Mouse (Mus musculus) G1E (cell line): ENCODE data around the gene Dnah8.

Experiments used
- CTCF ChIP-seq: IDR thresholded peaks from 2 replicates; pipeline ENCODE4 v1.5.1; 2012; ENCODE audit warnings: low read depth, low read length, inconsistent platforms, mixed read lengths
- GATA1 ChIP-seq: IDR thresholded peaks from 2 replicates; pipeline ENCODE4 v1.6.1; 2012; ENCODE audit warnings: borderline replicate concordance, low read length, inconsistent platforms, mixed read lengths
- TAL1 ChIP-seq: conservative IDR thresholded peaks from 2 replicates; pipeline ENCODE4 v1.6.1; 2012; ENCODE audit warnings: low read depth, low read length, inconsistent platforms, mixed read lengths

- TF ChIP-seq CTCF, result no peak
- no peak for TF ChIP-seq TAL1
- no peak for TF ChIP-seq GATA1
Measured at GRCm38 (mm10) chr17:30904096-30904495, 279.9 kb downstream of the Dnah8 start.
